Mouse (Mus musculus) gastrocnemius, postnatal 10 days (tissue): ENCODE measurements around the gene Pou2f2. TPM values are rescaled to one million over a fixed set of nuclear protein-coding genes. Genes with fewer than 3 reads are reported as not detected.

Experiments
- DNase-seq: peaks from one replicate; pipeline ENCODE4 v3.0.0; 2021; ENCODE audit warnings: mixed read lengths
- total RNA-seq, 2 experiments: library from RNA; stranded (reverse); gene quantifications; 2 replicates each; pipeline ENCODE4 v1.2.3; 2021

The Pou2f2 gene
- total RNA-seq, 2 experiments from 2014 or later: 0.16 to 0.77 TPM

DNA sequence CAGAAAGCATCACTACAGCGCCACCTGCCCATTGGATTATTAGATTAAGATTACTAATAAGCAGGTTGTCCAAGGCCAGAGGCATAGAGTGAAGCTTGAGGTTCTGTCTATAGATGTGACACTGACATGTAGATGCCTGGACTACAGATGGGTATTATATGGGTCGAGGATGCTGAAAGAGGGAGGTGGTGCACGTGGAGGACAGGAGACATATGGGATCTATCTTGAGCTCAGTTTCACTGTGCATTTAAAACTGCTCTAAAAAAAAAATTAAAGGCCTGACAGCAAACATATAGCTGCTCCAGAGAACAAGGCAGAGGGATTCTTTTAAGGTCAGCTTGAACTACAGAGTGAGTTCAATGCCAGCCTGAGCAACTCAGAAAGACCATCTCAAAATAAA, 81.4 kb downstream of the Pou2f2 start:
- DNase-seq: no peak

- no peak for DNase-seq
Measured at GRCm38 (mm10) chr7:25089875-25090274, 89.7 kb downstream of the Pou2f2 start.

DNA sequence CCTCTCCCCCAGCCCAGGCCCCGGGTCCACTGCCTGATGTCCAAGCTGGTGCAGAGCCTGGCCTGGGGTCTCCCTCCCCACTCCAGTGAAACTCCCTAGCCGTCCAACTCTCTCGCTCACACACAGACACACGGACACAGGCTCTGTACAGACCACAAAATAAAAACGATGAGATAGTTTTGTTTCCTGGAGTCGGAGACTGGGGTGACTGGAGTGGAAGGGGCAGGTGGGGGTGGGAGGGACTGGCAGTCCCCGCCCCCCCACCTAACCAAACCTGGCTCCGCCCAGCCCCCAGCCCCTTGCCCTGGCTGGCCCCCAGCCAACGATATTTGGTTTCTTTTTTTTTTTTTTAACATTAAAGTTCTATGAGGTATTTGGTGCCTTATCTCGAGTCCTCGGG, 90.6 kb downstream of the Pou2f2 start:
- no peak for DNase-seq

DNA sequence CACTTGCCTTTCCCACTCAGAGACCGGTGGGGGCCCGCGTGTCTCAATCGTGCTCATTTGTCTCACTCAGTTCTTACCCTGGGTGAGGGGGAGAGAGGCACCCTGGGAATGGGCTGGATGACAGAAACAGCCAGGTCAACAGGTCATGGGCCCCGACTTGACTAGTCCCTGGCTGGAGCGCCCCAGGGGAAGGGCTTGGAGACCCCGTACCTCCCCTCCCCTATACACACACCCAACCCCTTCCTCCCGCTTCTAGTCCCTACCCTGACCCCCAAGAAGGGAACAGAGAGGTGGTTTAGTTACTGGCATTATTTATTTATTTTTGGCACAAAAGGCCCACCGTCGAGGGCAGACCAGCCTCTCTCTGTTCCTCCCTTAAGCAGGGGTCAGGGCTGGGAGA, 91.0 kb downstream of the Pou2f2 start:
- DNase-seq: no peak

DNA sequence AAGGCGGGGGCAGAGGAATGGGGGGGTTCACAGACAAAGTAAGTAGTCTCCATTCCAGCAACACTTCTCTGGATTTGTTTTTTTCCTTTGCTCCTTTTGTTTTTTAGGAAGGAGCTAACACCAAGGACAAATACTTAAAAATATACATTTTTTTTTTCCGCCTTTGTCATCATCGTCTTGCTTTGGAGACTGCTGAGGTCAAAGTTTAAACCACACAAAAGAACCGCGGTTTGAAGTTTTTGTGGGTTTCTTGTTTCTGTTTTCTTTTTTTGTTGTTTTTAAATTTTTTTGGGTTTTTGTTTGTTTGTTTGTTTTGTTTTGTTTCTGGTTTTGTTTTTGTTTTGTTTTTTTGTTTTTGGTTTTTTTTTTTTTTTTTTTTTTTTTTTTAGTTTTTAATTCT, 91.6 kb downstream of the Pou2f2 start:
- no peak for DNase-seq

DNA sequence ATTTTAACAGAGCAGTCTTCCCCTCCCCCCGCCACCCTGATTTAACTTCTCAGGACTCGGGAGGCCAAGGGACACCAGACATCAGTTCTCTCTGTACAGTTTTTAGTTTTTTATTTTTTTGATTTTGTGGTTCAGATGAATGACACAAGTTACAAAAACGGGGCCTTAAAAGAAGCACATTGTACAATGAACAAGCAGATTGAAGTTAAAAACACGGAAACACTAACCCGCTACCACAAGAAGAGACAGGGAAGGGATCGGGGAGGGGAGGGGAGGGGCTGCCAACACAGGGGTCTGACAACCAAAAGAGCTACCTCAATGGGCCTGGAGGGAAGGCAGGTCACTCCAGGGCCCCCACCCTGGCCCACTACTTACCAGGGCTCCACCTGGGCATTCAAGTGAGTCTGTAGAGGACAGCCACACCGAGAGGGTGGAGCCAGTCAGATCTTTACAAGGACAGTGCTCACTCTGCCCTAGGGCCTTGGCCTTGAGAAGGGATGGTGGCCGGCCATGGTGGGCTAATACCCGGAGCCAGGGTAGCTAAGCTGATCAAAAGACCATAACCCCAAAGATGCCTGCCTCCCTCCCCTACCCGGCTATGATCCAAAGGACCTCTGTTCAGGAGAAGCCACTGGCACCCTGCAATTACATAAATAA, 92.1 kb downstream of the Pou2f2 start:
- DNase-seq: no peak

GRCm38 (mm10) chr7:25086656-25087055, 92.9 kb downstream of the Pou2f2 start:
- no peak for DNase-seq

DNA sequence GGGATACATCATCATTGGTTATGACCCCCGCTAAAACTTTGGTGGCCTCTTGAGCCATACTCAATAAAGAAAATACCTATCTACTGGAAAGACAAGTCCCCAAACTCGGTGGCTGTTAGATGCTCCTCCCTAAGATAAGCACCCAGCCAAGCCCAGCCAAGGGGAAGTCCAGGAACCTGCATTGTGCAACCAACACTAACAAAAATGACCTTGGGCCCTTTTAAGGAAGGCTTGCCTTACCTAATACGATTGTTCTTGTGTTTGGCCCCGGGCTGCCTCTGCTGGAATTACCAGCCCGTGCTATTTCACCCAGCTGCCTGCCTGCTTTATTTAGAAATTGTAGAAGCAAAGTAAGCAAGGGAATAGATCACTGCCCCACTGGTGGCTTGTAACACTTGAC, 94.9 kb downstream of the Pou2f2 start:
- DNase-seq: no peak

GRCm38 (mm10) chr7:25082510-25082909, 97.0 kb downstream of the Pou2f2 start:
- no peak for DNase-seq

DNA sequence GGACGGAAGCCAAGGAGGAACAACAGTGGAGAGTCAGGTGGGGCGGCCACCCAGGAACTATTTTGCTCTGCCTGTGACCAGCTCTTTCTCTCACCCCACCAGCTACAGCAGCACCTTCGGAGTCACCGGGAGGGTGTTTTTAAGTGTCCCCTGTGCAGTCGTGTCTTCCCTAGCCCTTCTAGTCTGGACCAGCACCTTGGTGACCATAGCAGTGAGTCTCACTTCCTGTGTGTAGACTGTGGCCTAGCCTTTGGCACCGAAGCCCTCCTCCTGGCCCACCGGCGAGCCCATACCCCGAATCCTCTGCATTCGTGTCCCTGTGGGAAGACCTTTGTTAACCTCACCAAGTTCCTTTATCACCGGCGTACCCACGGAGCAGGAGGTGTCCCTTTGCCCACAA, 99.1 kb downstream of the Pou2f2 start:
- no peak for DNase-seq

DNA sequence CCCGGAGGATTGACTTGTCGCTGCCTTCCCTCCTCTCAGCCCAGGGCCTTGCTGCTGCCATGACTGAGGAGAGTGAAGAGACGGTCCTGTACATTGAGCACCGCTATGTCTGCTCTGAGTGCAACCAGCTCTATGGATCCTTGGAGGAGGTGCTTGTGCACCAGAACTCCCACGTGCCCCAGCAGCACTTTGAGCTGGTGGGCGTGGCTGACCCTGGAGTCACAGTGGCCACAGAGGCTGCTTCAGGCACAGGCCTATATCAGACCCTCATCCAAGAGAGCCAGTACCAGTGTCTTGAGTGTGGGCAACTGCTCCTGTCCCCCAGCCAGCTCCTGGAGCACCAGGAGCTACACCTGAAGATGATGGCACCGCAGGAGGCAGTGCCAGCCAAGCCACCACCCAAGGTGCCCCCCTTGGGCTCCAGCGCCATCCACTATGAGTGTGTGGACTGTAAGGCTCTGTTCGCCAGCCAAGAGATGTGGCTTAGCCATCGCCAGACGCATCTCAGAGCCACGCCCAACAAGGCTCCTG, 100.0 kb downstream of the Pou2f2 start:
- DNase-seq: no peak

GRCm38 (mm10) chr7:25077414-25077755, 102.1 kb downstream of the Pou2f2 start:
- no peak for DNase-seq

GRCm38 (mm10) chr7:25076663-25077413, 102.7 kb downstream of the Pou2f2 start:
- DNase-seq: peak; percentile 92

- DNase-seq: no peak
Measured at GRCm38 (mm10) chr7:25076296-25076662, 103.2 kb downstream of the Pou2f2 start.

GRCm38 (mm10) chr7:25073924-25074323, 105.6 kb downstream of the Pou2f2 start:
- DNase-seq: no peak

DNA sequence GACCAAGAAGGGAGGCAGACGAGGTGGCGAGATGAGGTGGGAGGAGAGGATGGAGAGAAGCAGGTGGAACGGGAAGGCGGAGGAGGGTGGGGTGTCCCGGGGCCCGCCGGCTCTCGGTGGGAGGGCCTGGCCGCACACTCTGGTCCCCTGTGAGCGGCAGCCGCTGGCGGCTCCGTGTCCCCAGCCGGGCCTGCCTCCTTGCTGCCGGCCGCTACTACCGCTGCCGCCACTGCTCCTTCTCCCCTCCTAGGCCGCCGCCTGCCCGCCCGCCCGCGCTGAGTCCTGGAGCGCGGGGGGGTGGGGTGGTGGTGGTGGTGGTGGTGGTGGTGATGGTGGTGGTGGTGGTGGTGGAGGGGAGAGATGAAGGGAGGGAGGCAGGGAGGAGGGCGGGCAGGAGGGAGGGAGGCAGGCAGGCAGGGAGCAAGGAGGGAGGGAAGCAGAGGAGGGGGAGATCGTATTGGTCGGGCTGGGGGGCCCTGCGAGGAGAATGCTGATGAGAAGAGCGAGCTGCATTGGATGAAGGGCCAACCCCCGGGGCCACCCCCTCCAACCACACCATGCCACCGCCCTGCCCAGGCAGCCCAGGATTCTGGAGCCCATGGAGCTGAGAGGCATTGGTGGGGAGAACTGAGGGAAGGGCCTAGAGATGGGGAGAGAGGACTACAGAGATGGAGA, 106.7 kb downstream of the Pou2f2 start:
- peak; percentile 42 for DNase-seq

DNA sequence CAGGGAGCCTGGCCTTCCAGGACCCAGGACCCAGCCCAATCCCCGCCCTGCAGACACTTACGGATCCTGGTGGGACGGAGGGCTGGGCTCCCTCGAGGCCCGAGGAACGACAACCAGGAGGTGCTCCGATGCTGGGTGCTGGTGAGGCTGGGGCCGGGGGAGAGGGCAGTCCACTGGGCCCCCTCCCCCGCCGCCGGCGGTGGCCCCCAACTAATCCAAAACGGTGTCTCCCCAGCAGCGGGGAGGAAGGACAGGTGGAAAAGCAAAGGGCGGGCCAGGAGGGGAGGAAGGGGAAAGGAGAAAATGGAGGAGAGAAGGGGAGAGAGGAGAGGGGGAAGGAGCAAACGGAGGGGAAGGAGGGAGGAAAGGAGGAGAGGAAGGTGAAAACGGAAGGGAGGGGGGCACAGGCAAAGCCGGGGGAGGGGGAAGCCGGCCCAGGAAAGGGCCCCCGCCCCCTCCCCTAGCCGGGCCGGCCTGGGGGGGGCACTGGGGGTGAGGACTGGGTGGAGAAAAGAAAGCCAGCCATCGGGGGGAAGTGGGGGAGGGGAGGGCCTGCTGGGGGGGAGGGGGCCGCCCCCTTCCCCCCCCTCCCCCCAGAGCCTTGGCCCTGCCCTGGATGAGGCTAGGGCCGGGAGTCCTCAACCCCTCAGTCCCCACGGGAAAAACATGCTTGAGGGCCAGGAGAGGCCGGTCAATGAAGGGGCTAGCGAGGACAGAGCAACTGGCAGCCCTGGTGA, 107.4 kb downstream of the Pou2f2 start, which contains the start of the genes Grik5 and Zfp574:
TSS of gene Grik5 (minus strand) at position 368 of the 737 bp plus-strand sequence.
TSS of gene Zfp574 (plus strand) at position 589 of the 737 bp plus-strand sequence.
- DNase-seq: no peak

DNA sequence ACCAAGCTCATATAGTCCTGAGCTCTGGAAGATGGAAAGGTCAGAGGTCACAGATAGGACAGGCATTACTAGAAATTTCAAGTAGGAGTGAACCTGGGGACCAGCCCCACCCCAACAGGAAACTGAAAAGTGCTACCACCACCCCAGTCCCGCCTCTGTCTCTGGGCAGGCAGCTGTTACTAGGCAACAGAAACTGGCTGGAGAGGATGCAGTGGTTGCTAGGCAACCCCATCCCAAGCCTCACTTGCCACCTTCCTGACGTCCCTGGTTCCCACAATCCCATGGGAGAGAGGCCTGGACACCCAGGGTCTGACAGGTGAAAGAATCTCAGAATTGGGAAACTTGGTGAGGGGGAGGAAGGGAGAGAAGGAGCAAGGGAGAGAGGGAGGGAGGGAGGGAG, 110.8 kb downstream of the Pou2f2 start:
- DNase-seq: no peak

- DNase-seq: no peak
Measured at GRCm38 (mm10) chr7:25067909-25068656, 111.4 kb downstream of the Pou2f2 start.

GRCm38 (mm10) chr7:25067338-25067737, 112.2 kb downstream of the Pou2f2 start:
- no peak for DNase-seq

DNA sequence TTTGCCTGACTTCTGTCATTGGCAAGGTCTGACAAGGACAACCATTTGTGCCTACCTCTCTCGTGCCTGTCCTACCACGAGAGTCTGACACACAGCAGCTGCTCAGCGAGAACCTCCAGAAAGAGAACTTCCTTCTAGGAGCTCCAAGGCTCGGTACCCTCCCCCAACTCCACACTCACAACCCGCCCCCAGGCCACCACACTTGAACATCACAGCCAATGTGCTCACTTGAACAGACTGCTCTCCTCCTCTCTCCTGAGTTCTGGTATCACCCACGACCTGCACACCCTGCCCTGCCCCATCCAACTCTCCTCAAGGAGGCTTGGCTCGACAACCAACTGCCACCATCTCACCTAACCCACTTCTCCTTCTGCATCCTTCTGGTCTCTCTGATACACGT, 115.6 kb downstream of the Pou2f2 start:
- DNase-seq: no peak

- no peak for DNase-seq
Measured at GRCm38 (mm10) chr7:25063346-25063745, 116.2 kb downstream of the Pou2f2 start.
